Mouse (Mus musculus): ENCODE data around the gene Cant1.
"Not testable (repeated sequence)": the region's sequence is repeated elsewhere in the genome, so short reads cannot be mapped to it uniquely, and the experiment has no call there.

Gene Cant1

DNA sequence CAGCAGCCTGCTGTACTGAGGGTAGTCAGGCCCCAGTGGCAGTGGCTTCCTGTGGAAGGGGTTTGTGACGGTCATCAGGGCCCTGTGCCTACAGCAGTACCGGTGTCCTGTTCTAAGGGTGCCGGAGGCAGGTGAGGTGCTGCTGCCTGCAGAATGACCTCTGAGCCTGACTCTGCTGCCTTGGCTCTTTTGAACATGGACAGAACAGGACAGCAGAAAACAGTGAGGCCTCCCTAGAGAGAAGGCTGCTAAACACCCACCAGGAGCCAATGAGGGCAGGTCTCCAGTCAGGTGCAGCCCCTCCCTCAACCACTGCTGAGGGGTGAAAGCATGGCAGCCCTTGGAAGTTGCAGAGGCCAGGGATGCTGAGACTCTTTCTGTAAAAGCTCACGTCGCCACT, 12.4 kb downstream of the Cant1 start:
- DNase-seq = no peak

DNA sequence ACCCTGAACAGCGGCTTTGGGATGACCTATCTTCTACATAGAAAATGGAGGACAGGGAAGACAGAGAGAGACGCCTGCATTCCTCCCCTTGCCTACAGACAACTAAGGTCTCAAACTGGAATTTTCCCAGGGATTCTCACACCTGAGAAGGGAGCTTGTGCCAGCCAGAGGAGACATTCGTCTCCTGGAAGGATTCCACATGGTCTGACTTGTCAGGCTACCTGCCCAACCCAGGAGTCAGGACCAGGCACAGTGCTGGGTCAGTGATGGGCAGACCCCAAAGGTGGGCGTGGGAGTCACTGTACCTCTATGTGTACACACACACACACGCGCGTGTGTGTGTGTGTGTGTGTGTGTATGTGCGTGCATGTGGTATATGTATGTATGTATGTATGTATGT, 13.6 kb downstream of the Cant1 start:
- DNase-seq = no peak

DNA sequence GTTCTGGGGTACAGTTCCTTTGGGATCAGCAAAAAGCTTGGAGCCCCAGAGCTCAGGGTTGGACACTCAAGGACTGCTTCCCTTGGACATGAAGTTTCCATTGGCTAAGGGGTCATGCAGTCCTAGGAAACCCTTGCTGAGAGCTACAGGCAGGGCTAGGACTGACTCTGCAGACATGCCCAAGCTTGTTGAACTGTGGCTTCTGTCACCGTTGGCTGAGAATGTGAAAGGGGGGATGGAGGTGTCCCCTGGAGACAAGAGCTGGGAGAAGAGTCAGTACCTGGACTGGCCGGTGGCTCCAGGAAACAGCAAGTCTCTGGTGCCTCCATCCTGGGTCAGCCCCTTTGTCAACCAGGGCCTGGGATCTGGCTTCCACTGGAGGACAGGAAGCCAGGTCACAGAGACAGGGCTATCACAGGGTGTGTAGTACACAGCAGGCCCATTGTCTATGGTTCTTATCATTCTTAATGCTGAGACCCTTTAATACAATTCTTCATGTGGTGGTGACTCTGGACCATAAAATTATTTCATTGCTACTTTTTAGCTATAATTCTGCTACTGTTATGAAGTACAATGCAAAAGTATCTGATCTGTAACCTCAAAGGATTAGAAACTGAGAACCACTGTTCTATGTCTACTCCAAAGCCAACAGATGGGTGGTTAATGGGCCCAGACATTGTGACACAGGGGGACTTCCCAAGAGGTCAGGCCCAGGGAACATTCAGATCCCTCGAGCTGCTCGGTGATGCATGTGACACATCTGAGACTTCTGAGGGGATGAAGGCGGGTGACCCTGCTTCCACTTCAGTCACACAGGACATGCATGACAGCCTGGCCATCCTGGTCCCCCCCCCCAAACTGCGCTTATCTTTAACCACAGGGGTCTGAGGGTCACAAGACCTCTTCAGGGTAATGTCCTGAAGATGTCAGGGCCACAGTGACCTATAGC, 14.7 kb downstream of the Cant1 start:
- DNase-seq = no peak

DNA sequence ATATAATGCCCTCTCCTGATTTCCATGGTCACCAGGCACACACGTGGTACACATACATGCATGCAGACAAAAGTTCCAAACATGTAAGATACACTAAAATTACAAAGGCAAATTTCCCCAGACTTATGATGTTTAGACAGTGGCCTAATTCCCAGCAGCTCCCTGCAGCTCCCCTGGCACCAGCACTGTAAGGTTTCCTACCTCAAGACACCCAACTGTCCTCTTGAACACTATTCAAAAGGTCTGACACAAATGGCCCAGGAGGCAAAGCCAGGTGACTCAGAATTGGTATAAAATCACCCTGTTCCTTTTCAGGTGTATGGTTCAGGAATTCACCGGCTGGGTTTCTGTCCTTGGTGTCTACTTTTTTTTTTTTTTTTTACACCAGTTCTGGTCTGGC, 15.7 kb downstream of the Cant1 start:
- no peak for DNase-seq

DNA sequence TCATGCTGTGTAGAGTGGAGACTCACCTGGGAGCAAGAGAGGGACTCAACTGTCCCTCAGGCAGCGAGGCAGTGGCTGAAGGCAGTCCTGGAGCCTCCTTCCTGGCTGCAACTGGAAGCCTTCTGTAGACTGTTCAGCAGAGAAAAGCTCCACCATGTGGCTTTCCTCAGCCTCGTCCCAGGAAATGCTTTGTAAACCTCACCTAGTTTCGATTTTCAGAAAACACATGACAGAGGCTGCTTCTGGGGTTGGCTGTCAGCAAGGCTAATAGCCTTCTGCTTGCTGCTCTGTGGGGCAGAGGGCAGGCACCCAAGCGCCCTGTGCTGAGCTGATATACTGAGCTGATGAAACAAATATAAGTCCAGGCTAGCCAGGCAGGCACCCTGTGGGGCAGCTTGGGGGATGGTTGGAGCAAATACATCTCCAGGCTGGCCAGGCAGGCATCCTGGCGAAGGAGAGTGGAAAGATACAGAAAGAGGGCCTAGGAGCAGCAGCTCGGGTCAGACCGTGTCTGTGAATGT, 17.1 kb downstream of the Cant1 start, which contains the start of gene Lgals3bp:
Gene Lgals3bp (minus strand): TSS at position 333 of the 521 bp plus-strand sequence.
- DNase-seq = peak; percentile 77

DNA sequence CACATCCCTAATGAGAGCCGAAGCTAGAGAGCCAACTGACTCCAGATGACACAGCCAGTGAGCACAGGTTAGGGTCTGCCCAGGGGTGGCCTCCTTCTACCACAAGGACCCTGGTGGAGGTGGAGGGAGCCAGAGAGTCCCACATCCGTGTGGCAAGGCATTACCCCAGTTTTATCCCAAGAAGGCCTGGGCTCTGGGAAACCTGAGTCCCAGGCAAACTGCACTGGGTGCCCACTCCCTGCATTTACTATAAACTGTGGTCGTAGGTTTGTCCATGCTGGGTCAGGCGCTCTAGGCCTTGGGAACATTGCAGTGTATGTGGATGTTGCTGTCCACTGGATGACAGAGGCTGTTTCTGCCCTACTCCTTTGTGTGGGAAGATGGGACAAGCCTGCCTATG, 17.7 kb downstream of the Cant1 start:
- no peak for DNase-seq

DNA sequence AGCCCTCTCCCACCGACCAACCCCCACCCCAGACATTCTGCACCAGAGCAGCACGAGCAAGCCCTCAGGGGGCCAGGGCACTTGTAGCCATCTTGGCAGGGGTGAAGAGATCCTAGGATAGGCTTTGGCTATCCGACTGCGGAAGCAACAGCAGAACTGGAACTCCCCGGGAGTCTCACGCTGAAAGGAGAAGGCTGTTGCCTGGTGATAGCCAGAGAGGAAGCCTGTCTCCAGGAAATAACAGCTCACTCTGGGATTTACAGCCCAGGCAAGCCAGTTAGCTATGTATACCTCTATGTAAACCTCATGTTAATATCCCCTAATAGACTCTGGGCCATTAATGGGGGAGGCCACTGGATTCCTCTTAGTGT, 18.3 kb downstream of the Cant1 start:
- DNase-seq = no peak

DNA sequence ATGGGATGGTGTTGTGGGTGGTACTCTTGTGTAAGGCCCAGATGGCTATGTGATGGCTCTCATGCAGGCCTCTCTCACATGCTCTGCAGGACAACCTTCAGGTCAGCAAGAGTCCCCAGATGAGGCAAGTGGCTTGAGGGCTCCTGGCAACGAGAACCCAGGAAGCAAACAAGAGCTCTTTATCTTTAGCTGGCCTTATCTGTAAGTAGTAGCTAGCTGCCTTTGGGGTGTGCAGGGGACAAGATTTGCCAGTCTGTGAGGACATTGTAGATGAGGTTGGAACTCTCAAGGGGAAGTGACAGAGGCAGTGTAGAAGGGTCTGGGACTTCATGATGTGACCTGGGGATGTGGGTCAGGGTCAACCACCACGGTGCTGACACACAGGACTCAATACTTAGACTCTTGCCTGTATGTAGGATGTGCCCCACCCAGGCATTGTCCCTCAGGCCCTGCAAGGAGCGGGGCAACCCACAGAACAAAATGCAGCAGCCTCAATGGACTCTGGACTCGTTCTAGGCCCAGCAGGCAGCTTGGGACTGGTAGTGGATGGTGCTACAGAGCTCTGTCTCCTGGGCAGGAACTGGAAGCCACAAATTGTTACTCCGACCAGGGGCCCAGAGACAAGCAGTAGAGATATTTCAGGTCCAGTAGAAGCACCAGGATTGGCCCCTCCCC, 18.9 kb downstream of the Cant1 start:
- no peak for DNase-seq

DNA sequence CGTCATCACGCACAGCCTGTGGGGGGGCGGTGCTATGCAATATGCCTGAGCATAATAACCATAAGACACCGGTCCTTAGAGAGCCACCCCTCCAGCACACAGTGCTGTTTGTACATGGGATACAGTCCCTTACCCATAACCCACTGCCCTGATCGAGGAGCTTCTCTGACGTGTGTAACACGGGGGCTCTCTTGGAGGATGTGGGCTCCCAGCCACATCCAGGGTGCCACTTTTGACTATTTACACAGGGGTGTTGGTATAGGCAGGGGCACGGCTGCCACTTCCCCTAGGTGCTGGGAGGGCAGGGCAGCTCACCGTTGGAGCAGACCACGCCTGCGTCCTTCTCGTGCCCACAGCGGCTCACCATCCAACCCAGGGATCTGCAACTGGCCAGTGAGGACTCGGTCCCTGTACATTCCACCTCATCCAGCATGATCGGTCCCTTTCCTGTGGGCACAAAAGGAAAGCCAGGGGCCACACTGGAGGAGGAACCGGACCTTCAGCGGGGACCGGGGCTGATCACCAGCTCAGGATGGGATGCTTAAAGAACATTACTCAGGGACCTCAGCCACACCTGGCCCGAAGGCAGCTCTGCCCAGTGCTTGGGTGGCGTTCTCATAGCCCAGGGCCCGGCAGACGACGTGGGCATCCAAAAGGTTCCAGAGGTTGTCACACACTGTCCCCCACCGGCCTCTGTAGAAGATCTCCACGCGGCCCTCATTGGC, 20.9 kb downstream of the Cant1 start:
- no peak for DNase-seq

DNA sequence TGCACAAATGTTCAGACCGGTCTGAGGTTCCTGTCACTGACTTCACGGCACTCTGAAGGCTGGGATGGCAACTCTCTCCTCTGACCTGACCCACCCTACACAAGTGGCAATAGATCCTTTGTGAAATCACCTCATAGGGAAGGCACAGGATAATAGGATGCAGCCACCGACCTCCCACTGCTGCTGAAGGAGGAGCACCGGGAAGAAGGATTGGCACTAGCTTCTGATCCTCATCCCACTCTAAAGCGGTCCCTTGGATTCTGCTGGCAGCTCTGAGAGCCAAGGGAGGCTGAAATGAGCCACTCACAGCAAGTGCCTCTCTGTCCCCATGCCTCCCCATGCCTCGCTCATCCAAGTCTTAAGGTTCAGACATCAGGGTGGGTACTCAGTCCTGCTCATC, 24.3 kb downstream of the Cant1 start:
- DNase-seq = no peak

DNA sequence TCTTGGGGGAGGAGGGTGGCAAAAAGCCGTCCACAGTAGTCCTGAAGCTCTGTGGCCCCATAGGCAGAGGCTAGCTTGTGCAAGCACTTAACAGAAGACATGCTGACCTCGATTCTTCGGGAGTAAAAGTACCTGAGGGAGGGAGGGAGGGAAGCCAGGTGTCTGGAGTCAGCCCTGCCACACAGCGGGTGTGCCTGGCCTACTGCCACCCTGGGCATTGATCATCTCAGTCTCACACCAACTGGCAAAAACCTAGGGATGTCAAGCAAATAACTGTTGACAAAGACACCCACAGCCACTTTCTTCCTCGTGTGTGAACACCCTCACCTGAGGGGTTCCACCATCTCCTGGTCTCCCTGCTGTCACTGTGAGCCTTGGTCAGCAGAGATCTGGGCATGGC, 24.9 kb downstream of the Cant1 start:
- no peak for DNase-seq

DNA sequence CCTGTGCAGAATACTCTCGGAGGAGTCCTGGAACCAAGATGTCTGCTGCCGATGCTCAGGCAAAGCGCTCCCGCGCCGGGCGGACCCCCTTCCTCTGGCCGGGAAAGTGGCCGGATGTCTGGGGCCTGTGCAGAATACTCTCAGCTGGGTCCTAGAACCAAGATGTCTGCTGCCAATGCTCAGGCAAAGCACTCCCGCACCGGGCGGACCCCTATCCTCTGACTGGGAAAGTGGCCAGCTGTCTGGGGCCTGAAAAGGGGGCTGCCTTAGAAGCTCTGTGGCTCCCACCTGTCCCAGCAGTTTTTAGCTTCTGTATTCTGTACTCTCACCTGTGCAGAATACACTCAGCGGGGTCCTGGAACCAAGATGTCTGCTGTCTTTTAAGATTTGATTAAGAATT, 31.1 kb downstream of the Cant1 start:
- DNase-seq = not testable (repeated sequence)

DNA sequence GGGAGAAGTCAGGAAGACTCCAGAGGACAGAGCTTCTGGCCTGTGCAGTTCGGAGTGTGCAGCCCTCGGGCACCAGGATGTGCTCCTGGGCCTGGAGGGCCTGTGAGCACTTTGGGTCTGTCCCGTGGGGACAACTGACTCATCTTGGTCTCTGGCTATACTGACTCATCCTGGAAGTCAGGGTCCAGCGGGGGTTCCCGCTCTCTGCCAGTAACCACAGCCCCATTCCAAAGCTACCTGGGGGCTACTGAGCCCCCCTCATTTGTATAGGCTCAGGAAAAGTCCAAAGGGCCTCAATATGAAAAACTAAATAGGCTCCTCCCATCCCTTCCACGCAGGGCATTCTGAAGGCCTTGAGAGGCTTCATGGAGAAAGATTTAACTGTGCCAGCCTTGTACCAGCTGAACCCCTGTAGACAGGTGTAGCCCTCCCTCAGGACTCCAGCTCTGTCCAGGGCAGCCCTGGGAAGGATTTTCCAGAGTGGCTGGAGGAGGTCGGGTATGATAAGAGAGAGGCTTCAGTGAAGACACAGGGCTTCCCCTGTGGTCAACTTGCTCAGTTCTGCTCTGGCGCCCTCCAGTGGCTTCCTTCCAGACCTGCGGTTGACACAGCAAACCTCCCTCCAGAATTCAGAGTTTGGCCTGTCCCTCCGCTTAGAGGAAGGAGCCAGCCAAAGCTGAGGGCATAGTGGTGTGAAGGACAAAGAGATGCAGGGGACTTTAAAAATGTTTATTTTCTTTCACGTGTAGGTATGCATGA, 39.5 kb downstream of the Cant1 start:
- DNase-seq = peak; percentile 84

DNA sequence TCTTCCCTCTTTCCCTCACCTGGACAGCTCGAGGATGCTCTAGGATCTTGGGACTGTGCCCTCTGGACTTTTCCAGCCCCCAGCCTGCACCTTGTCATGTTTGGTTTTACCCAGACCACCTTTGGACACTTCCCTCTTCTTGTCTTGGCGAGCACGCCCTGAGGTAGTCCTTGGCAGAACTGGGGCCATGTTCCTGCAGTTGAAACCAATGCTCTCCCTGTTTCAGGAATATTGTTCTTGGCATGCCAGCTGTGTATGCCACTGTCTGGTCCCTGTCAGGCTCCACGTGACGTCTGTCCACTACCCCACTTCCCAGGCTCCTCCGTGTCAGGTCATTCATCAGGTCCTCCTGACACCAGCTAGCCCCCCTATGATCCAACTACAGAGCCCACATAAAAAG, 40.2 kb downstream of the Cant1 start:
- DNase-seq = no peak

DNA sequence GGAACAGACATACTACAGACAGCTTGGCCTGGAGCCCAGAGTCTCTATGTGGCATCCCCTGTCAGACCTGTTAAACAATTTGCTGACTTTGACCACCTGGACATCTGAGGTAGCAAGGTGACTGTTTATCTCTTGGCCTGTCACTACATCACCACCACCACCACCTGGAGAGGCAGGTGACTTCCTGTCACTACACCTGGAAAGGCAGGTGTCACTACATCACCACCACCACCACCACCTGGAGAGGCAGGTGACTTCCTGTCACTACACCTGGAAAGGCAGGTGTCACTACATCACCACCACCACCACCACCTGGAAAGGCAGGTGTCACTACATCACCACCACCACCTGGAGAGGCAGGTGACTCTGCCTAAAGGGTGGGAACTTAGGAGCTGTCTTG, 42.6 kb downstream of the Cant1 start:
- DNase-seq = not testable (repeated sequence)

DNA sequence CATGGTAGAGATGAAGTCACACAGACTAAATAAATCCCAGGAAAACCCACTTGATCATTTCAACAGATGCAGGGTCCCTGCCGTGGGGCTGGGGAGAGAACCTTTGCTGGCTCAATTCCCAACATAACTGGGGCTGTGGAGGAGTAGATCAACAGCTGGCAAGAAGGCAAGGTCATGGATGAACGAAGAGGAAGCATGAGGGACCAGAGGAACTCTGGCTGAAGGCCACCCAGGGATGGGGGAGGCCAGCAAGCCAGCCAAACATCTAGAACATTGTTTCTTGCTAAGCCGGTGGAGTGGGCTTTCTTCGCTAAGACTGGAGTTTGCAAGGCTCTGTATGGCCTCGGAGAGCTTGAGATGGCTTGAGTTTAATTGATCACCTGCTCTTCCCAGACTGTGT, 43.0 kb downstream of the Cant1 start:
- no peak for DNase-seq

DNA sequence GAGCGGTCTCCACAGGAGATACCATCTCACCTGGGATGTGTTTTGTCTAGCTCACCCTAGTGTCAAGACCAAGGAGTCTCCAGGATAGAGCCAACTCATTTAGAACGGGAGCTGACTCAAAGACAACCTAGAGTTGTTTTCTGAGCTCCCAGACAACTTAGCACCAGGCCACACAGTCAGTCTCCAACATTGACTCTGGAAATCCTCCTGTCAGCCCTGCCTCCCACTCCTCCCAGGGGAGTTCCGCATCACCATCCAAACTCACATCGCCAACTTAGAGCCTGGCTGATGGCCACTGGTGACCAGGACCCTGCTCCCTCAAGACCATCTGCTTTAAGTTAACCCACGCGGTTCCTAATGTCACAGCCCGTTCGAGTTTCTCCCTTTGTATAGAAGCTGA, 43.4 kb downstream of the Cant1 start:
- no peak for DNase-seq

DNA sequence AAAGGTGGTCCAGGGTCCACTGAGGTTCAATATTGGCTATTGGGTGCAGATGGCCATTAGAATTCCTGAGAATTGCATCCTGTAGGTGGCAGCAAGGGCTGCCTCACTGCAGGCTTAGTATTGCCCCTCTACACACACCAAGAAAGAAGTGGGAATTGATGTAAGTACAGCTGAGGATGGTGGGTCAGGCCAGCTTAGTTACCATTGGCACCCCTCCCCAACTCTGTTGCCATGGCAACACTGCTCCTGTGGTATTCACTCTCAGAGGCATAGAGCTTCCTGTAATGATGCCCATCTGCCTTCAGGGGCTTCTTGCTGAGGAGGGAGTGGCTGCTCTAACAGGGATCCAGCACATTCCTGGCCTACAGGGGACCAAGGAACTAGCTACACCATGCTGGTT, 43.9 kb downstream of the Cant1 start:
- DNase-seq = no peak

DNA sequence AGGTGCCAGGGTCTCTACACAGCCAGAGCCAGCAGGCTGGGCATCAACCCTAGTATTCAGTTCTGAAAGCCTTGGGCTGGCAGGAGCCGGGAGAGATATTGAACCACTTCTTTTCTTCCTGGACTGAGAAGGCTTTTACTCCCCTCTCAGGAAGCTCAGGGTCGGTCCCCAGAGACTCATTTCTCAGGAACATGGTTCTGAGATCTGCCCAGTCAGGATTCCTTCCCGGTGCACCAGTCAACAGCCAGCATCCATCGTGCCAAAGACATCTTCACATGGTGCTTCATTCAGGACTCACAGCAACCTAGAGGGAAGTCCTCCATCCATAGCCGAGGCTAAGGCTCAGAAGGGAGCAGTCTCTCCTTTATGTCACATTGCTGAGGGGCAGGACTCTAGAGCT, 44.4 kb downstream of the Cant1 start:
- DNase-seq = no peak

DNA sequence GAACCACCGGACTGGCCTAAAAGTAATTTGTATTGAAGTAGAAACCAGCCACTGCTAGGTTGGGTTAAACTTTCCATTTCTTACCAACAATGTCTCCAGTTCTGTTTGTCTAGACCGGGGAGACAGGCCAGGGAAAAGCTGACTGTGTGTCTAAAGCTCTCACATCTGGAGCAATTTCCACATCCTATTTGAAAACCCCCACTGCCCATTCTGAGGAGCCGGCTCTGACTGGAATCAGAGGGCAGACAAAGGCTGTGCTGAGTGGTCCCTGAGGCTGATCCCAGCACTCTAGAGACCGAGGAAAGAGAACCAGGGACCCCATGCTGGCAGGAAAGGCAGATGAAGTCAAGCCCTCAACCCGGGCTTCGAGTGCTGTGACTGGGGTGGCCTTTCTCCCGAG, 46.2 kb downstream of the Cant1 start:
- no peak for DNase-seq

DNA sequence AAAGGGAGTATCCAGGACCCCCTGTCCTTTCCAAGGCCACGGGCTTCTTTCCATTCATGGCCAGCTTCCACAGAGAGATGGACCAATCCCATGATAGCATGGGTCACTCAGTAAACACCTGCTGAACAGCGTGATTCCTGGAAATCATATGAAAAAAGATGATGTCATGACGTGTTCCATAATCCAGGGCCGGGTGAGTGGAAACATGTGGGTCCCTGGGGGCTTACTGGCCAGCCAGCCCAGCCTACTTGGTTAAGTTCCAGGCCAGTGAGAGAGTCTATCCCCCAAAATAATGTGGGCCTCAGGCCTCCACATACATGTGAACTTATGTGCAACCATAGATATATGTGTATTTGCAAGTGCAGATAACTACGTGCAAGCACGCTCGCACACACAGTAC, 47.0 kb downstream of the Cant1 start:
- no peak for DNase-seq

DNA sequence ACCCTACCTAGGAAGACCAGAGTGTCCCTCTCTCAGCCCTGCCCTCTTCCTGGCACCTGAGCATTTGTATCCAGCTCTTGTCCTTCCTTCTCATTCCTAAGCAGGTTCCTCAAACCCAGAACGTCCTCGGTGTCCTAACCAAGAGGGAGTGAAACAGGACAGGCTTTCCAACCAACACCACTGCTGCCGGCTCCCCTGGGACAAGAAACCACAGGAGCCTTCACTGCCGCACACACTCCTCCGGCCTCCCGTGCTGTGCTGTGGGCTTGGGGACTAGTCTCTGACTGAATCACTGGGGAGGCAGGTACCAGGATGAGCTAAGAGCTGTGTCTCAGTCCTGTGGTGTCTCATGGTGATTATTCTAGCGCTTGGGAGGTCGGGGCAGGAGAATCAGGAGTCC, 49.2 kb downstream of the Cant1 start:
- DNase-seq = no peak

DNA sequence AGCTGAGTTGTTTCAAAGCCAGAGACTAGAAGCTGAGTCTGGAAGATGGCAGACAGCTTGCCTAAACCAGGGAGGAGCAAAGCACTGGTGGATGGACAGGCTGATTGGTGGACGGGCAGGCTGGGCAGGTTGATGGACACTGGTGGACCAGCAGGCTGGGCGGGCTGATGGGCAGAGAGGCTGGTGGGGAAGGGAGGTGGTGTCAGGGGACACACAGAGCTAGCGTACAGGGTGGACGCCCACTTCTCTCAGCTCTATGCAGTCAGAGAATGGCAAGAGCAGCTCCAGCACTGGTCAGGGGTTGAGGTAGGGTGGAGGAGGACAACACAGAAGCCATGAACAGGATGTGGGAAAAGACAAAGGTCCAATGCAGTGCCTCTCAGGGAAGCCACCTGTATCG, 49.6 kb downstream of the Cant1 start:
- DNase-seq = no peak
